Mouse (Mus musculus) forebrain, embryonic 10.5 days (tissue): ENCODE data around the gene Ano4. TPM values are rescaled to one million over a fixed set of nuclear protein-coding genes. Genes with fewer than 3 reads are reported as not detected.

Experiments used
- DNase-seq: peaks from one replicate; pipeline ENCODE4 v3.0.0-alpha.2; 2017; ENCODE audit warnings: low spot score; ENCODE audit errors: extremely low spot score
- H3K27ac ChIP-seq: fragments of 300-500 bp; sonication (generic); 2 replicates; pipeline ENCODE4 v1.5.1; 2016; ENCODE audit warnings: mild to moderate bottlenecking
- H3K27me3 ChIP-seq: fragments of 300-500 bp; sonication (generic); 2 replicates; pipeline ENCODE4 v1.6.1; 2016; ENCODE audit warnings: mild to moderate bottlenecking; ENCODE audit not compliant: poor library complexity, severe bottlenecking
- H3K36me3 ChIP-seq: fragments of 300-500 bp; sonication (generic); replicated peaks from 2 replicates; pipeline ENCODE4 v1.6.1; 2016; ENCODE audit warnings: mild to moderate bottlenecking, moderate library complexity
- H3K4me1 ChIP-seq: fragments of 300-500 bp; sonication (generic); 2 replicates; pipeline ENCODE4 v1.6.1; 2016
- H3K4me3 ChIP-seq: fragments of 300-500 bp; sonication (generic); 2 replicates; pipeline ENCODE4 v1.5.1; 2016; ENCODE audit warnings: mild to moderate bottlenecking, moderate library complexity
- H3K9me3 ChIP-seq: fragments of 300-500 bp; sonication (generic); 2 replicates; pipeline ENCODE4 v1.6.1; 2016; ENCODE audit warnings: mild to moderate bottlenecking, moderate library complexity
- WGBS: fragments of 180-500 bp; shearing (Covaris S2); methylation state at CpG from one replicate; pipeline ENCODE4 v1.1.7; 2016; 5-methylcytosine and 5-hydroxymethylcytosine counted together
- polyA plus RNA-seq: library from polyadenylated mRNA; unstranded; fragments of >200 nt; fragmentation: Nextera tagmentation; extraction: Ambion mirVana; gene quantifications from 2 replicates; pipeline ENCODE4 v1.2.1, GENCODE M21; 2016

The Ano4 gene
- polyA plus RNA-seq, 1 experiment from 2014 or later = 0.41 TPM

- no peaks in the 10 kb centered on the region for H3K4me1 ChIP-seq
- no peaks in the 10 kb centered on the region for H3K27me3 ChIP-seq
- H3K36me3 ChIP-seq = no peaks in the 10 kb centered on the region
- H3K4me3 ChIP-seq = no peak overlapping the region
- 82% methylated on average over 7 of the region's 7 CpGs for WGBS
- H3K9me3 ChIP-seq = no peaks in the 10 kb centered on the region
- no peak overlapping the region for H3K27ac ChIP-seq
- no peak for DNase-seq
Observed at GRCm38 (mm10) chr10:88970951-88971725, 373.4 kb downstream of the Ano4 start.

GRCm38 (mm10) chr10:88968586-88968985 lies 376.0 kb downstream of the Ano4 start:
- DNase-seq = no peak
- 90% methylated on average over 5 of the region's 5 CpGs for WGBS
- Histone ChIP-seq H3K4me1 (no peaks in the 10 kb centered on the region), H3K4me3 (no peak overlapping the region), H3K36me3 (no peaks in the 10 kb centered on the region), H3K27me3 (no peaks in the 10 kb centered on the region), H3K27ac (no peak overlapping the region), H3K9me3 (no peaks in the 10 kb centered on the region)

- H3K4me3 ChIP-seq = no peak overlapping the region
- H3K27me3 ChIP-seq = no peaks in the 10 kb centered on the region
- no peak for DNase-seq
- no peaks in the 10 kb centered on the region for H3K9me3 ChIP-seq
- H3K36me3 ChIP-seq = no peaks in the 10 kb centered on the region
- H3K4me1 ChIP-seq = no peaks in the 10 kb centered on the region
- H3K27ac ChIP-seq = no peak overlapping the region
- WGBS = 89% methylated on average over 5 of the region's 5 CpGs
Observed at GRCm38 (mm10) chr10:88960791-88961190, 383.8 kb downstream of the Ano4 start.

- Histone ChIP-seq H3K36me3 (no peaks in the 10 kb centered on the region), H3K27me3 (no peaks in the 10 kb centered on the region), H3K4me3 (no peak overlapping the region), H3K9me3 (no peaks in the 10 kb centered on the region), H3K27ac (no peak overlapping the region), H3K4me1 (no peaks in the 10 kb centered on the region)
- no peak for DNase-seq
- WGBS = 83% methylated on average over 4 of the region's 4 CpGs
Observed at GRCm38 (mm10) chr10:88950297-88950653, 394.3 kb downstream of the Ano4 start.

- no peak for DNase-seq
- Histone ChIP-seq H3K4me3 (no peak overlapping the region), H3K36me3 (no peaks in the 10 kb centered on the region), H3K9me3 (no peaks in the 10 kb centered on the region), H3K27me3 (no peaks in the 10 kb centered on the region), H3K4me1 (no peaks in the 10 kb centered on the region), H3K27ac (no peak overlapping the region)
- WGBS = 92% methylated on average over 12 of the region's 12 CpGs
Observed at GRCm38 (mm10) chr10:88949649-88950296, 394.8 kb downstream of the Ano4 start.

Other genes with a start within 250 kb of the Ano4 start
- gene Gas2l3, start 99.2 kb upstream of the Ano4 start, polyA plus RNA-seq = 14.7 and 15.4 TPM in 2 replicates
- not detected in 2 replicates for gene Nr1h4, start 188.8 kb upstream of the Ano4 start, polyA plus RNA-seq